Mouse (Mus musculus) lung, postnatal 14 days (tissue): ENCODE measurements around the gene Taf5.
A peak's percentile ranks its signal among the peaks of the same experiment; 100 is the strongest.

Experiments
- DNase-seq: peaks from one replicate; pipeline ENCODE4 v3.0.0; 2021

The Taf5 gene

GRCm38 (mm10) chr19:47067924-47068611 is 522 bp downstream of the Taf5 start:
- peak; percentile 85 for DNase-seq

GRCm38 (mm10) chr19:47088226-47088625 is 20.7 kb downstream of the Taf5 start:
- no peak for DNase-seq

GRCm38 (mm10) chr19:47089718-47090525 is 22.4 kb downstream of the Taf5 start:
- no peak for DNase-seq

GRCm38 (mm10) chr19:47090550-47091156 is 23.1 kb downstream of the Taf5 start, which contains the start of the genes Usmg5 and Pdcd11:
Gene Usmg5, minus strand, starts transcription at chr19:47090647.
Gene Pdcd11, plus strand, starts transcription at chr19:47090768.
- DNase-seq = peak; percentile 97

- DNase-seq = no peak
Observed at GRCm38 (mm10) chr19:47101080-47101479, 33.5 kb downstream of the Taf5 start.

GRCm38 (mm10) chr19:47104641-47105271 is 37.2 kb downstream of the Taf5 start:
- DNase-seq = no peak

GRCm38 (mm10) chr19:47118634-47119033 is 51.1 kb downstream of the Taf5 start:
- no peak for DNase-seq

- peak; percentile 17 for DNase-seq
Observed at GRCm38 (mm10) chr19:47121054-47121453, 53.5 kb downstream of the Taf5 start.

- peak; percentile 46 for DNase-seq
Observed at GRCm38 (mm10) chr19:47122802-47123201, 55.3 kb downstream of the Taf5 start.

GRCm38 (mm10) chr19:47128164-47128563 is 60.6 kb downstream of the Taf5 start:
- no peak for DNase-seq

- DNase-seq = no peak
Observed at GRCm38 (mm10) chr19:47128835-47129234, 61.3 kb downstream of the Taf5 start.

GRCm38 (mm10) chr19:47130551-47131125 is 63.1 kb downstream of the Taf5 start:
- DNase-seq = no peak
